Mouse (Mus musculus) lung, embryonic 14.5 days (tissue): ENCODE data around the gene Rbm43. TPM values are rescaled to one million over a fixed set of nuclear protein-coding genes. Genes with fewer than 3 reads are reported as not detected.

ENCODE experiments used
- ATAC-seq: fragments of 200-750 bp; cut with Nextera tagmentation; 2 replicates; pipeline ENCODE4 v1.8.0; 2017; ENCODE audit warnings: mild to moderate bottlenecking, moderate TSS enrichment, moderate library complexity; ENCODE audit not compliant: insufficient read depth
- DNase-seq: peaks from one replicate; pipeline ENCODE4 v3.0.0-alpha.2; 2015
- H3K27ac ChIP-seq: fragments of 300-500 bp; sonication (generic); 2 replicates; pipeline ENCODE4 v1.5.1; 2014; ENCODE audit warnings: low read depth, mild to moderate bottlenecking, moderate library complexity
- H3K27me3 ChIP-seq: fragments of 300-500 bp; sonication (generic); 2 replicates; pipeline ENCODE4 v1.6.1; 2014; ENCODE audit warnings: low read length, control low read depth; ENCODE audit not compliant: insufficient read depth
- H3K36me3 ChIP-seq: fragments of 300-500 bp; sonication (generic); 2 replicates; pipeline ENCODE4 v1.6.1; 2014; ENCODE audit warnings: control low read depth; ENCODE audit not compliant: insufficient read depth
- H3K4me1 ChIP-seq: fragments of 300-500 bp; sonication (generic); 2 replicates; pipeline ENCODE4 v1.6.1; 2014; ENCODE audit warnings: antibody characterized with exemption, control low read depth; ENCODE audit not compliant: insufficient read depth
- H3K4me2 ChIP-seq: fragments of 300-500 bp; sonication (generic); 2 replicates; pipeline ENCODE4 v1.6.1; 2014; ENCODE audit warnings: mild to moderate bottlenecking
- H3K4me3 ChIP-seq: fragments of 300-500 bp; sonication (generic); 2 replicates; pipeline ENCODE4 v1.5.1; 2014; ENCODE audit warnings: low read depth, low read length
- H3K9ac ChIP-seq: fragments of 300-500 bp; sonication (generic); 2 replicates; pipeline ENCODE4 v1.6.1; 2014
- H3K9me3 ChIP-seq: fragments of 300-500 bp; sonication (generic); 2 replicates; pipeline ENCODE4 v1.6.1; 2016; ENCODE audit warnings: low read depth, low read length, control low read depth
- CTCF ChIP-seq: IDR thresholded peaks from 2 replicates; pipeline ENCODE4 v1.5.1; 2016; ENCODE audit warnings: antibody characterized with exemption, low read depth
- WGBS: fragments of 180-500 bp; shearing (Covaris S2); extraction: QIAGEN DNeasy Blood & Tissue Kit; methylation state at CpG from one replicate; pipeline ENCODE4 v1.1.7; 2014; 5-methylcytosine and 5-hydroxymethylcytosine counted together
- polyA plus RNA-seq: library from polyadenylated mRNA; unstranded; fragments of >200 nt; fragmentation: Nextera tagmentation; extraction: Ambion mirVana; gene quantifications from 2 replicates; pipeline ENCODE4 v1.2.1, GENCODE M21; 2014

Gene Rbm43
- polyA plus RNA-seq, 1 experiment from 2014 or later: 18.2 TPM

GRCm38 (mm10) chr2:51970897-51971296, 35.9 kb upstream of the Rbm43 start:
- no peak overlapping the region for H3K9ac ChIP-seq
- DNase-seq (no peak), ATAC-seq (no peak)
- H3K27ac ChIP-seq: no peak overlapping the region
- no peak overlapping the region for H3K4me3 ChIP-seq
- H3K36me3 ChIP-seq: no peaks in the 10 kb centered on the region
- H3K4me1 ChIP-seq: no peaks in the 10 kb centered on the region
- 97% methylated on average over 4 of the region's 4 CpGs for WGBS
- TF ChIP-seq CTCF: no peak
- H3K9me3 ChIP-seq: no peaks in the 10 kb centered on the region
- H3K4me2 ChIP-seq: no peak overlapping the region
- no peaks in the 10 kb centered on the region for H3K27me3 ChIP-seq

GRCm38 (mm10) chr2:51967288-51967687, 32.3 kb upstream of the Rbm43 start:
- no peak for TF ChIP-seq CTCF
- whole genome bisulfite sequencing: 78% methylated on average over 3 of the region's 3 CpGs
- no peaks in the 10 kb centered on the region for H3K36me3 ChIP-seq
- no peak overlapping the region for H3K4me2 ChIP-seq
- no peak overlapping the region for H3K4me3 ChIP-seq
- ATAC-seq (no peak), DNase-seq (no peak)
- no peaks in the 10 kb centered on the region for H3K4me1 ChIP-seq
- H3K27me3 ChIP-seq: no peaks in the 10 kb centered on the region
- H3K9ac ChIP-seq: no peak overlapping the region
- H3K9me3 ChIP-seq: no peaks in the 10 kb centered on the region
- H3K27ac ChIP-seq: no peak overlapping the region

GRCm38 (mm10) chr2:51953648-51954204, 18.8 kb upstream of the Rbm43 start:
- Histone ChIP-seq H3K36me3 (no peaks in the 10 kb centered on the region), H3K9me3 (no peaks in the 10 kb centered on the region), H3K9ac (no peak overlapping the region), H3K27ac (no peak overlapping the region), H3K4me3 (no peak overlapping the region), H3K4me2 (no peak overlapping the region), H3K4me1 (no peaks in the 10 kb centered on the region), H3K27me3 (no peaks in the 10 kb centered on the region)
- ATAC-seq: no peak
- no peak for DNase-seq
- 76% methylated on average over 7 of the region's 7 CpGs for WGBS
- no peak for TF ChIP-seq CTCF

- WGBS: 18% methylated on average over 1 of the region's 1 CpGs
- no peaks in the 10 kb centered on the region for H3K36me3 ChIP-seq
- H3K4me3 ChIP-seq: no peak overlapping the region
- no peak for DNase-seq
- TF ChIP-seq CTCF: no peak
- no peak overlapping the region for H3K4me2 ChIP-seq
- no peaks in the 10 kb centered on the region for H3K27me3 ChIP-seq
- ATAC-seq: no peak
- H3K9ac ChIP-seq: no peak overlapping the region
- no peaks in the 10 kb centered on the region for H3K4me1 ChIP-seq
- no peaks in the 10 kb centered on the region for H3K9me3 ChIP-seq
- no peak overlapping the region for H3K27ac ChIP-seq
Observed at GRCm38 (mm10) chr2:51950876-51951275, 15.9 kb upstream of the Rbm43 start.

- Histone ChIP-seq H3K27me3 (no peaks in the 10 kb centered on the region), H3K4me2 (no peak overlapping the region), H3K9ac (no peak overlapping the region), H3K36me3 (no peaks in the 10 kb centered on the region), H3K9me3 (no peaks in the 10 kb centered on the region), H3K4me3 (no peak overlapping the region), H3K4me1 (no peaks in the 10 kb centered on the region), H3K27ac (peak overlapping the region; percentile 33; the same call in 1 of the 2 replicates)
- 33% methylated on average over 6 of the region's 6 CpGs for WGBS
- ATAC-seq (peak; percentile 97), DNase-seq (peak; percentile 94)
- TF ChIP-seq CTCF: no peak
Observed at GRCm38 (mm10) chr2:51948105-51948830, 13.3 kb upstream of the Rbm43 start.

GRCm38 (mm10) chr2:51945812-51946211, 10.8 kb upstream of the Rbm43 start:
- no peak for ATAC-seq
- no peak for TF ChIP-seq CTCF
- H3K36me3 ChIP-seq: no peaks in the 10 kb centered on the region
- H3K9me3 ChIP-seq: no peaks in the 10 kb centered on the region
- H3K27me3 ChIP-seq: no peaks in the 10 kb centered on the region
- H3K4me3 ChIP-seq: no peak overlapping the region
- H3K4me1 ChIP-seq: no peaks in the 10 kb centered on the region
- DNase-seq: no peak
- no peak overlapping the region for H3K9ac ChIP-seq
- no peak overlapping the region for H3K27ac ChIP-seq
- 60% methylated on average over 2 of the region's 2 CpGs for WGBS
- no peak overlapping the region for H3K4me2 ChIP-seq

- Histone ChIP-seq H3K9me3 (no peaks in the 10 kb centered on the region), H3K27me3 (no peaks in the 10 kb centered on the region), H3K36me3 (no peaks in the 10 kb centered on the region), H3K4me3 (no peak overlapping the region), H3K9ac (no peak overlapping the region), H3K4me1 (no peaks in the 10 kb centered on the region), H3K27ac (no peak overlapping the region), H3K4me2 (no peak overlapping the region)
- no peak for TF ChIP-seq CTCF
- WGBS: 86% methylated on average over 7 of the region's 7 CpGs
- ATAC-seq: no peak
- DNase-seq: no peak
Observed at GRCm38 (mm10) chr2:51941832-51942231, 6.9 kb upstream of the Rbm43 start.
